Mouse (Mus musculus) 416B (cell line): ENCODE results near the gene Utp20.
"Not testable (repeated sequence)": the region's sequence is repeated elsewhere in the genome, so short reads cannot be mapped to it uniquely, and the experiment has no call there.

Experiments
- DNase-seq: peaks from one replicate; pipeline ENCODE4 v3.0.0; 2011; ENCODE audit warnings: low read depth

The Utp20 gene

GRCm38 (mm10) chr10:88826188-88826946, at the start of gene Utp20:
Gene Utp20, minus strand, starts transcription at chr10:88826804.
- DNase-seq: peak; percentile 92

- DNase-seq: no peak
Measured at GRCm38 (mm10) chr10:88874870-88875269, 48.3 kb upstream of the Utp20 start.

- no peak for DNase-seq
Measured at GRCm38 (mm10) chr10:88866017-88866416, 39.4 kb upstream of the Utp20 start.

GRCm38 (mm10) chr10:88862293-88862692, 35.7 kb upstream of the Utp20 start:
- no peak for DNase-seq

GRCm38 (mm10) chr10:88861416-88861815, 34.8 kb upstream of the Utp20 start:
- DNase-seq: no peak

- no peak for DNase-seq
Measured at GRCm38 (mm10) chr10:88860911-88861310, 34.3 kb upstream of the Utp20 start.

GRCm38 (mm10) chr10:88853326-88853725, 26.7 kb upstream of the Utp20 start:
- DNase-seq: no peak

- DNase-seq: no peak
Measured at GRCm38 (mm10) chr10:88849976-88850375, 23.4 kb upstream of the Utp20 start.

- DNase-seq: no peak
Measured at GRCm38 (mm10) chr10:88848876-88849476, 22.4 kb upstream of the Utp20 start.

GRCm38 (mm10) chr10:88834227-88834626, 7.6 kb upstream of the Utp20 start:
- no peak for DNase-seq

GRCm38 (mm10) chr10:88828361-88828760, 1.8 kb upstream of the Utp20 start:
- peak; percentile 56 for DNase-seq

- no peak for DNase-seq
Measured at GRCm38 (mm10) chr10:88827596-88827995, 992 bp upstream of the Utp20 start.

- DNase-seq: not testable (repeated sequence)
Measured at GRCm38 (mm10) chr10:88826947-88827306, 323 bp upstream of the Utp20 start.

- DNase-seq: peak; percentile 8
Measured at GRCm38 (mm10) chr10:88817335-88817734, 9.3 kb downstream of the Utp20 start.

GRCm38 (mm10) chr10:88815256-88815655, 11.3 kb downstream of the Utp20 start:
- no peak for DNase-seq

GRCm38 (mm10) chr10:88811704-88812103, 14.9 kb downstream of the Utp20 start:
- no peak for DNase-seq

- no peak for DNase-seq
Measured at GRCm38 (mm10) chr10:88802236-88802635, 24.4 kb downstream of the Utp20 start.

GRCm38 (mm10) chr10:88799381-88799780, 27.2 kb downstream of the Utp20 start:
- no peak for DNase-seq

GRCm38 (mm10) chr10:88797452-88797851, 29.2 kb downstream of the Utp20 start:
- no peak for DNase-seq

GRCm38 (mm10) chr10:88796939-88797338, 29.7 kb downstream of the Utp20 start:
- no peak for DNase-seq

- no peak for DNase-seq
Measured at GRCm38 (mm10) chr10:88795226-88795625, 31.4 kb downstream of the Utp20 start.

GRCm38 (mm10) chr10:88794606-88795005, 32.0 kb downstream of the Utp20 start:
- no peak for DNase-seq

GRCm38 (mm10) chr10:88793671-88794070, 32.9 kb downstream of the Utp20 start:
- no peak for DNase-seq

GRCm38 (mm10) chr10:88784513-88784931, 42.1 kb downstream of the Utp20 start:
- peak; percentile 59 for DNase-seq
